Mouse (Mus musculus) adrenal gland, adult 8-10 months (tissue): ENCODE data around the gene Them7. TPM values are rescaled to one million over a fixed set of nuclear protein-coding genes. Genes with fewer than 3 reads are reported as not detected.

Source experiments
- DNase-seq: peaks from one replicate; pipeline ENCODE4 v3.0.0; 2022
- total RNA-seq, 4 experiments: library from RNA; stranded (reverse); gene quantifications; 2 replicates each; pipeline ENCODE4 v1.2.4; 2022

The Them7 gene
- total RNA-seq: under 1 TPM in 3 of 4 experiments, not detected in 1; 0.26 to 0.70 (median 0.67) TPM

DNA sequence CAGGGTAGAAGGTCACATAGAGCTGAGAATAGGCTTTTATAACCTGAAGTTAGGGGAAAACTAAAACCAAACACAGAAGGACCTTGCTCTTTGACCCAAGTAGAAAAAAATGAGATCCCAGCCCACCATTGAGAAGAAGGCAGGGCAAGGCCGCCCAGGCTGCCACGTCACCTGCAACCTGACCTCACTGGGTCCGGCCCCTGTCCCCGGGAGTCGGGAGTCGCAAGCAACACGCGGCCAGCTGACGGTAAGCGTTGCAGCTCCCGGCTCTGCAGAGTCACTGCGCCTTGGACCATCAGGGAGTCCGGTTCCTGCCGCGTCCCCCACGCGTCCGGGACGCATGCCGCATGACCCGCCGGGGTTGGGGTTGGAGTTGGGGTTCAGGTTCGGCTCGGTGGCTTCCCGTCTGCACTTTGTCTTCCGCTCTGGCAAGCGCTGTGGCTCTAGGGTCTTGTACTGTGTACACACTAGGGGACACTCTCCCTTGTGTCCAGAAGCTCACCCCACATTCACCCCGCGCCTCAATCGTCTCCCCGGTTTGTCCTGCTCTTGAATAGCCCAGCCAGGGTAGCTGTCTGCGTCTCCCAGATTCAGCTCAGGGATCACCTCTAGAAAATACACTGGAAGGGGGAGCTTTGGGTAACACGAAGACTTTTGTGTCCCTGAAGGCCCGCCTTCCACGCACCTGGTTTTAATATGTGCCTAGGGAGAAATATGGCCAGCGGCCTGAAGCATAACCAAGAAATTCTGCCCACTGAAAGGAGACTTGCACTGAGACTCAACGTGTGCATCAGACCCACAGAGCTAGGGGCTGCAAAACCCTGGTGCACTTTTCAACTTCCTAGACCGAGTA is at the start of gene Them7:
TSS of gene Them7 (plus strand) at position 187 of the 853 bp plus-strand sequence.
- peak; percentile 49 for DNase-seq

DNA sequence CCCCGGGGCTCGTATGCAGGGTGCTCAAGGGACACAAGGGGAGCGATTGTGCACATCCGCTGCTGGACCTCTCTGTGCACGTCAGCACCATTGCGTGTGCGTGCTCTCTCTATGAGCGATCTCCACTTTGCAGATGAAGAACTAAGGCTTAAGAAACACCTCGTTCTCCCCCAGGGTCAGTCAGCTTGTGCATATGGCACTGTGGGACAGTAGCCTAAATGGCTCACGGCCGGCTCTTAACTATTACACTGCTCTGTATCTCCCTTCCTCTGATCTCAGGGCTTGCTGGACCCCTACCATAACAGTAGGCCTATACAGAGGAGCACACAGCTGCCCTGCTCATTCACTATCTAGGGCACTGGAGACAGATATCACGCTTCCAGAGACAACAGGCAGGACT is 45.2 kb upstream of the Them7 start:
- no peak for DNase-seq

DNA sequence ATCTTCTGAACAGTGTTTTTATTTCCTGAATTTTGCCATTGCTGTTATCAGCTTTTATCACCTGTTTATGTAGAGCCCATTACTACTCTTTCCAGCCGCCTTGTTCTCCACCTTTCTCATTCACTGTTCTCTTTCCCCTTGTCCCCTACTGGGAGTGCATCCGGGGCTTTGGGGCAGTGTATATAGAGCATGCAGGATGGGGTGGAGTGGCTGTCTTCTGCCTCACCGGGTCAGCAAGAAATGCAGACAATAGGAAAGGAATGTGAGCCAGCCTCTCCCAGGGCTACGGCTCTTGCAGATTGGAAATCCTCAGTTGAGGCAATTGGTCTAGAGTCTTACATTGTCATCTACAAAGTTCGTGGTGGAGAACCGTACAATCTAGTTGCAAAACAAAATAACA is 41.6 kb upstream of the Them7 start:
- no peak for DNase-seq

DNA sequence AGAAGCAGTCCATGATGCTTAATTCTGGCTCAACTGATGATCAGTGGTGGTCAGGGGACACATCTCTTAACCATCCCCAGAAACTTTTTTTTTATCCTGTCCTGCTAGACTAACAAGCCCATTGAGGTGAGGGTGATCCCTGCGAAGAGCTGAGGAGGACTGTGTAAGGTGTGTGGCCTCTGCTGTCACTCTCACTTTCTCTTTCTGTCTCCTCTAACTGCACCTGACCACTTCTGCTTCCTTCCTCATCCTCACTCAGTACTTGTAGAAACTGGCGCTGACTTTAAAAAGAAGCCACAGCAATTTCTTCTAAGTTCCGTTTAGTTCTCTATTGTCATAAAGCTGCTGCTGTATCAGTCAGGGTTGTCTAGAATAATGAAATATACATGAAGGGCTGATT is 39.0 kb upstream of the Them7 start:
- no peak for DNase-seq

DNA sequence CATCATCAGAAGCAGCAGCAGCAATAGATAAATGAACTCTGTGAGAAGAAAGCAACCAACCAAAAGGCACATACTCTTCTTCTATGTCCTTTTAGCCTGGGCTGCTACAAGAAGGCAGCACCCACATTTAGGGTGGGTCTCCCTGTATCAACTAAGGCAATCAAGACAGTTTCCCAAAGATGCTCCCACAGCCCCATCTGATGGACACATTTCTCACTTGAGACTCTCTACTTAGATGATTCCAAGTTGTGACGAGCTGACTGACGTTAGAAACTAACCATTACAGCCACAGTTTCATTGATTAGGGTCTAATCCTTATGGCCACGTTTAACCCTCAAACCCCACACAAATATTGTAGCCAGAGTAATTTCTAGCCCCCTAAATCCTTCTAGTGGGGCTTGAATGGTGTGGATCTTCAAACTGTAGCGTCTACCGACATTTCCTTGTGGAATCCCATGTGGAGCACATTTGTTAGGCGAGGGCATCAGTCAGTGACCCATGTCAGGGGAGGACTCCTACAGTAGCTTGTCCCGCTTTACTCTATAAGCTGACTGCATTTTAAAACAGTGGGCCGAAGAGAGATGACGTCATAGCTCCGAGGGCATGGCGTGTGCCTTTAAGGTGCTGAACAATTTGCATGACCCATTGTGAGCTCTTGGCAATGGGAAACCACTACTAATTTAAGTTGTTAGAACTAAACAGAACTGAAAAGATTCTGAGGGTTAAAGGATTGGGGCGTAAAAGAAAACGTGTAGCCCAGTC is 38.2 kb upstream of the Them7 start:
- no peak for DNase-seq

DNA sequence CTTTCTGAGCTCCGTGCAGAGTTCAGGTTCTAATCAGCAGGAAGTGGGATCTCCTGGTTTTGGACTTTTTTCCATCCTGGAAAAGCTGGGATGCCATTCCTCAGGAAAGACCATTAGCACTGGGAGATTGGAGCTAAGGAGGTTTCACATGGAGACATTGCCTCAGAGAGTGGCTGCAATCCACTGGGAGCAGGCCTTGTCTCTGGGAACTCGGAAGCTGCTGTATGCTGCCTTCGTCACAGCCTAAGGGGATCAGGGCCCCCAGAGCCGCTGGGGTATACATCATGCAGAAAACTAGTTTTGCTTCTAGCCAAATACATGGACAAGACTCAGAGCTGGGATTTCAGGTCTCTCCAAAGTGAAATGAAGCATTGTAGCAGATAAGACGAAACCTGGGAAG is 37.5 kb upstream of the Them7 start:
- no peak for DNase-seq

DNA sequence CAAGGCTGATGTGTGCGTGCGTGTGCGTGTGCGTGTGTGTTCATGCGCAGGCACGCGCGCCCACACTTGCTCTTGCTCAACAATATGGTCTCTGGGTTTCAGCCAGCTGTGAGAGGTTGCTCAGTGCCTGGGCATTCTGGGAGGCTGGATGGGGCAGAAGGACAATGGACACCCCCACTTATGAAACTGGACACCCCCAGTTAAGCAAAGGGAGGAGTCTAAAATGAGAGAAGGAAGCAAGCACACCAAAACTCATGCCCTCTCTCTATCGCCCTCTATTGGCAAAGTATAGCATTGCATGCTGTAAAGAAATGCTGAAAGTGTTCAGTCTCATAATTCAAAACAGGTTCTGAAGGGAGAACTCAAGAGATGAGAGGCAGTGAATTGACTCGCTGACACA is 35.9 kb upstream of the Them7 start:
- no peak for DNase-seq

DNA sequence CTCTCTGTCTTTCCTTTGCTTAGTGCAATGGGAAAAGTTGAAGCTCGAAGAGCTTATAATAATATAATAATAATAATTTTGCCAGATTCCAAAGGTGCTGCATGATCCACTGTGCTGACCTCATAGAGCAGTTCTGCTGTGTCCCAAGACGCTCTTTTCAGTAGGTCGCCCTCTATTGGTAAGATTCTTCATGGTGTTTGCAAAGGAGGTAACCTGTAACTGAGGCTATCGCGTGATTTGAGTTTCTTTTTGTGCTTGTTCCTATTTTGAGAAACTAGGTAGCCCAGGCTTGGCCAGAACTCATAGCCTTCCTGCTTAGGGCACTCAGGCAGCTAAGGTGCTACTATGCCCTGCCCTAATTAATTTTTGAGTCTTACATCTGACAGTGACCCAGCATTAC is 34.8 kb upstream of the Them7 start:
- DNase-seq: no peak

DNA sequence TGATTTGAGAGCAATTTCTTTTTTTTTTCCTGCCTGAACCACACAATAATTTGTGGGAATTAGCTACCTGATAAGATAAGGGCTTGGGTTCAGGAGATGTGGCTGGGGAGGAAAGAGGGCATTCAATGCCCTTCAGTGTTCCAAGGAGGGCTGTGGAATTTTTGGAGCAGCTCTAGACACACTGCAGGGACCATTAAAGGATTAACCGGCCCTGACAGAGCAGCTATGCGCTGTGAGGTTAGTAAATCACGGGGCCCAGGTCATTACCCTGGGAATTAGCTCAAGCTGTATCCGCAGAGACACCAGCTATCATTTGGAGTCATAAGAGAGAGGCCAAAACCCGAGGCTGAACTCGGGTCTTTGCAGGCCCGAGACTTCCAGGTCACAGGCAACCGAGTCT is 24.0 kb upstream of the Them7 start:
- DNase-seq: no peak

DNA sequence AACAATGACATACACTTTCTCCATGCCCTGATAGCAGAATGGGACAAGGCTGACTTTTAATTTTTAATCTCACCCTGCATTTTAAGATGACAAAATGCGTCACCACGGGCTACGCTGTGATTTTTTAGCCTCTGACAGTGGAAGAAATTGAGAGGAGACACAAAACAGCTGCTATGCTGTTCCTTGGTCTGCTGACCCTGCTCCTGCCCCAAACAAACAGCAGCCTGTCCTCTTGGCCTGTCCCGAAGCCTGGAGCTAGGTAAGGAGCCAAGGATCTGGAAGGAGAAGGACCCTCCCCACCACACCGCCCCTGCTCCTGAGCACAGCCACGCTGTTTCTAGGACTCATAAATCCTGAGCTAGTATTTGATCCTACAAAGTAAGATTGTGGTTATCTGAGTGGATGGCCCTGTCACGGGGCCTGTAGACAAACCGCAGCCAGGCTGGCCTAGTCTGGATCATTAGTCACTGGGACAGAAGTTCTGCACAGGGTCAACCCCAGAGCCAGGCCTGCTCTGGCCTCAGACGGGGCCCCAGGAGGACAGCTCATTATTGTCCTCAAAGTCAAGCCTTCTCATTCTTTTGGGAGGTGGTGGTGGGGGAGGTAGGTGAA is 17.5 kb upstream of the Them7 start:
- no peak for DNase-seq

DNA sequence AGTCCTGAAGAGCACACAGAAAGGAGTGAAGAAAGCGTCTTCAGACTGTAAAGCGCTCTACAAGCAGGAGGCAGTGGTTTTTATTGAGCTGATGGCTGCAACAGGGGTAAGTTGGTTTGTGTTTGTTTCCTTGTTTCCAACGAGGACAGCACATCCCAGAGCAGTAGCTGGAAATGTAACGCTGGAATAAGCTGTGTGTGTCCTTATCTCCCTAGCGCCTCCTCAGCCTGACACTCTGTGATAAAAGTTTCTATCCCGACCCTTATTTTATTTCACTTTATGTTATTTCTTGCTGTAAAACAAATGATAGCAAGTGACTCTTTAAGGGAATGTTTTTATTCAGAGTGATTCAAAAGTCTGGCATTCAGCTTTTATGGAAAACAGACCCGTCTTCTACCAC is 11.3 kb upstream of the Them7 start:
- no peak for DNase-seq

DNA sequence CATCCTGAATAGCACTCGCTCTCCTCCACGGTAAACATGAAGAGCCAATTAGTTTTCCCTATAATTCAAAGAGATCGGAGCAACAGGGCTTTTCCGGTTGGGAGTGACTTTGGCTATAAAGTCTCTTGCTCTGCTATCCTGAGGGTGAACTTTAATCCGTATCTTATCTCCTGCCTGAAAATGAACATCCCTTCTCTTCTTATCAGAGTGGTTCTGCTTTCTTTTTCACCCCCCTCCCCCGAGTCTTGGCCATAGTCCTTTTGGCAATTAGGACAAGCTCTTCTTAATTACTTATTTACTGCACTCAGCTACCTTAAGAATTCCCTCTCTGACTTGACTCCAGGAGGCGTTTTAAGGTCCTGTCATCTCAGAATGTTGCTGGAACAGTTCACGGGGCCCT is 8.2 kb upstream of the Them7 start:
- no peak for DNase-seq

DNA sequence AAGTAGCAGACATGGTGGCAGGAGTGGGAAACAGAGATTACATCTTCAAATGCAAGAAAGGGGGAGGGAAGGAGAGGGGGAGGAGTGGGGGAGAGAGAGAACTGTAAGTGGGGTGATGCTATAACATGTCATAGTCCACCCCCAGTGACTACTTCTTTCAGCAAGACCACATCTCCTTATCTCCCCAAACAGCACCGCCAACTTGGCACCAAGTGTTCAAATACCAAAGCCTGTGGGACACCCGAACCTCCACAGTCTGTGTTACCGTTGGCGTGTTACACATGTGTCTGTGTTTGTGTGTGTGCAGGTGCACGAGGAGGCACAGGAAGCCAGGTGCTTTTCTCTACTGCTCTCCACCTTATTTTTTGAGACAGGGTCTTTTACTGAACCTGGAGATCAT is 4.9 kb upstream of the Them7 start:
- DNase-seq: no peak

DNA sequence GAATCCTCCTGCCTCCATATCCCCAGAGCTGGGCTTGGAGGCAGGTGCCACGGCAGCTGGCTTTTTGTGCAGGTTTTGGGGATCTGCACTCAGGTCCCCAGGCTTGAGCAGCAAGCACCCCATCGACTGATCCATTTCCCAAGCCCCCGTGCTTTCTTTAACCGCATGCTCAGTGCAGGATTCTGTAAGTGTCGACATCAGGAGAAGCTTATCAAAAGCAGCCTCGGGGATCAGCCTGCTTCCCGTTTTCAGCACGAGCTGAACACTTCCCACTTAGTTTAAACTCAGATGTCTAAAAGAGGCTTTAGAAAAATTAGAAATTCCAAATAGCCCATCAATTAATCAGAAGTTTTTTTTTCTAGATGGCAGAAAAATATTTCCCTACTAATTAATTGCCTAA is 4.5 kb upstream of the Them7 start:
- DNase-seq: no peak

DNA sequence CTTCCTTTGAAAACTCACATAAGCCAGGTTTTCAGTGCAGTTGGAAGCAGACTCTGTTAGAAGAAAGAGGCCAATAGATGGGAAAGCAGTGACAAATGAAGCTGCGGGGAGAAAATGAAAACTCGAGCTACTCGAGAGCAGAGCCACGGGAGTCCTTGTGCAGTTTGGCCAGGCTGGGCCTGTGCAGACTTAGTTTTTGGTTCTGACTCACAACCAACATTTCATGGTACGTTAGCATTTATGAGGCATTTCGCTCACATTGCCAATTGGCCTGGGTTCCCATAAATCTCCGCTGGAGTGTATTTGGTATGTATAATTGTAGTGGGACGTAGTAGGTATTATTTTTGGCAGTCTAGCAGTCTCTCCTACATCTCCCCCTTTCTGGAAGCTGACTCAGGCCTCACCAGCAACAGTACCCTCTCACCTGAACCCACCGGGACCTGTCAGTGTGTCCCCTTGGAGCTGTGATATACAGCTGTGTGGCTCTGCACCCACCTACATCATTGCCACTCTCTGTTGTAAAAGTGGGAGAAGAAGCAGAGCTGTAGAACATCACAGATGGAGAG is 3.3 kb upstream of the Them7 start:
- no peak for DNase-seq

DNA sequence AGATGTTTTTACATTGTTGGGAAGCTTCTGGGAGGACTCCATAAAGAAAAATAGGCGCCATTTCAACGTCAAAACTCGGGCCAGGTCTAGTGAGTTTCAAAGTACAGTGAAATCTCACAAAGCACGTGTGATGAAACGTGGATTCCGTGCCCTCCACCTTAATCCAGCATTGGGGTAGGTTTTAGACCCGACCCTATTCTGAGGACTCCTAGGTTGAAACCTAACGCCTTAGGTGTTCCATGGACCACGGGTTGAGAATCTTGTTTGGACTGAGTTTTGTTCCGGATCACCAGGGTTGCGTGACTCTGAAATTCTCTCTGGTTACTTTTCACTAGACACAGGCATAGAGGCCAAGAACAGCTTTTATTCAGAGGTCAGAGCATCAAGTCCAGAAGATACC is 514 bp upstream of the Them7 start:
- DNase-seq: no peak

DNA sequence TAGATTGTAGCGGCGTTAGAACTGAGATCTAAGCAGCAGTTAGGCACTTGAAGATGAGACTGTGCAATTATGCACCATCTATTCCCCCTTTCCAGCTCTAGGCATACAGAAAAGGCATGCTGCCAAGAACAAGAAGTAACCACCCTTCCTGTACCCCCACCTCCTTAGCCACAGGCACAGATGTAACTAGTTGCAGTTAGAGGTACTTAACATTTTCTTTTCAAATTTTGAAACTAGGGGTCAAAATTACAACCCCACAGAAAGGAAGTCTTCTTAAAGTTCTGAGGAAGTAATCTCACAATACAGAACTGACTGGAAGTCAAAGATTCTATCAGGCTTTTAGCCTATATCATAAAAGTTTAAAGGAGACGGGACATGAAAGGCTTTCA is 861 bp downstream of the Them7 start:
- no peak for DNase-seq

DNA sequence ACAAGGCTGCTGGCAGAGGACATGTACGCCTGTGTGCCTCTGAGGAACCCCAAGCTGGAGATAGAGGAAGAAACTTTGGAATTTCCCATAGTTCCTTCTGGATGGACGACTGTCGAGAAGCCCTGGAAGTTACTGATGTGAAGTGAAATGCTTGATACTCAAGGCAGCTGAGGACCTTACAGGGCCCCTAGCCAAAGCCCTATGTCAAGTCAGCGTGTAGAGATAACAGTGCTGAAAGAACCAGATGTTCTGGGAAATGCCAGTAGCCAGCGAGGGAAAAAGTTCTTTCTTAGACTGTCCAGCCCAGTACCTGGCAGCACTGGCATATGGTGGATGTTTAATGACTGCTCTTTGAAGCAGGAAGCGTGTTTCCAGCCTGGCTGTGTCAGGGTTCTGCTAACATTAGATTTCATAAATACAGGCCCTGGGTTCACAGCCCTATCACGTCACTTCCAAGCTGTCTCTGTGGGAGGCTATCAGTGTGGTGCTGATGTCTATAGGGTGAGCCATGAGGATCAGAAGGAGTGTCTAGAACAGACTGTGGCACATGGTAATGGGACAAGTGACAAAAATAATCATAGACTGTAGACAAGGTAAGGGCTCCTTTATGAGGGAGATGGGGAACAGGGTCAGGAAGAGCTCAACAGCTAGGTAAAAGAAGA is 2.3 kb downstream of the Them7 start:
- DNase-seq: no peak

DNA sequence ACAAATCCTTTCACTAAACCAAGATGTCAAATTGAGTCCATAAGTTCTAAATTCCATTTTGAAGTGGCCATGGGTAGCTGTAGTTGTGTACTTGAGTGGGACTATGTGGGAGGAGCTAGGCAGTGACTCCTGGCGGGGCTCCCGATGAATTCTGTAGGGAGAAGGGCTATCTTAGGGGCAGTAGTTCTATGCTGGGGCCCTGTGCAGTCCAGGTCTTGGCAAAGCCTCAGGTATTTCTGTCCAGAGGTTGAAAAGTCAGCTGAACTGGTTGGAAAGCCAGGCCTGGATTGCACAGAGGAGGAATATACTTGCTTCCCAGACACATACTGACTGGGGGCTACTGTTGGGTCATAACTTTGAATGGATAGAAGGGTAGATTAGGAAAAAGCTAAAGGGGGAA is 4.3 kb downstream of the Them7 start:
- DNase-seq: no peak

DNA sequence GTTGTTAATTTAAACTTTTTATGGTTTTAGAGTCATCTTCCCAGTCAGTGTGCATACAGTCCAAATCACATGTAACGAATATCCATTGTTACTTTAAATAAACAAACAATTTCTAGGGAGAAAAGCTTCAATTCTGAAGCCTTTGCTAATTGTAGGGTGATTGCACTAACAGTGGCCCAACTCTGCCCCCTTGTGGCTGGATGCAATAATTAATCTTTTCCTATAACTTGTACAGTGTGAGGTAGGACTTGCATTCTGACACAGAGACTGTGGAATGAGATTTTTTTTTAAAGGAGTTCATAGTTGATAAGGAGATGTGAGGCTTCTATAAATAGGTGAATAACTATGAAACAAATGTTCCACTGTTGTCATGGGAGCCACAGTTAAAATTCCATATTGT is 6.2 kb downstream of the Them7 start:
- no peak for DNase-seq

DNA sequence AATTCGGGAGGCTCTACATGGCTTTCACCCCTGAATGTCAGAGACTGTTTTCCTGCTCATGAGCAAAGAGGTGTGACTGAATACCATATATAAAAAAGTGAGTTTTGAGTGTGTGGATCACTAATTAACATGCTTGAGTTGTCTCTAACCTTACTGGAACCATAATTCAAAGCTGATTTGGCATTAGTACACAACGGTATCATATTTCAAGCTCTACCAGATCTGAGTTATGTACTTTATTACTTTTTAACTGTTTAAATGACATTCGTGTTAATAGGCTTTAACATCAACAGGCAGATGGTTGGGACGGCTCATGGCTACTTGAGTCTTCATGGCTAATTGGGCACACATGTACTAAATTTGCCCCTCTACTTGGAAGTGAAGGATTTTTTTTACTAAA is 8.3 kb downstream of the Them7 start:
- DNase-seq: no peak

DNA sequence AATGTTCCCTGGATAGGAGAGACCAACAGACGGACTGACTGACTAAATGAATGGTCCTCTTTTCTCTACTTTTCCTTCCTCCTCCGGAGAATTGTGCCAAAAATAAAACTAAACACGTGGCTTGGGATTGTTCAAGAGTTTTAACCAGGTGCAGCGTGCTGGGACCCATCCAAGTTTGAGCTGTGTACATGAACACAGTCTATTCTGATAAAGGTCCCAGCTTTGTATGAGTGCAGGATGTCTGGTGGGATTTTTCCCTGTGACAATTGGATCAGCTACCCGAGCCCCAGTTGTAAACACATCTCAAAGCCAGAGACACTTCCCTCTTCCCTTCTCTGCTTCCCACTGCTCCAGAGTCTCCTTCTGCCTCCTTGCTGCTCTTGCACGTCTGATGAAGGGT is 10.2 kb downstream of the Them7 start:
- DNase-seq: no peak
